In the genomic region with DNA sequence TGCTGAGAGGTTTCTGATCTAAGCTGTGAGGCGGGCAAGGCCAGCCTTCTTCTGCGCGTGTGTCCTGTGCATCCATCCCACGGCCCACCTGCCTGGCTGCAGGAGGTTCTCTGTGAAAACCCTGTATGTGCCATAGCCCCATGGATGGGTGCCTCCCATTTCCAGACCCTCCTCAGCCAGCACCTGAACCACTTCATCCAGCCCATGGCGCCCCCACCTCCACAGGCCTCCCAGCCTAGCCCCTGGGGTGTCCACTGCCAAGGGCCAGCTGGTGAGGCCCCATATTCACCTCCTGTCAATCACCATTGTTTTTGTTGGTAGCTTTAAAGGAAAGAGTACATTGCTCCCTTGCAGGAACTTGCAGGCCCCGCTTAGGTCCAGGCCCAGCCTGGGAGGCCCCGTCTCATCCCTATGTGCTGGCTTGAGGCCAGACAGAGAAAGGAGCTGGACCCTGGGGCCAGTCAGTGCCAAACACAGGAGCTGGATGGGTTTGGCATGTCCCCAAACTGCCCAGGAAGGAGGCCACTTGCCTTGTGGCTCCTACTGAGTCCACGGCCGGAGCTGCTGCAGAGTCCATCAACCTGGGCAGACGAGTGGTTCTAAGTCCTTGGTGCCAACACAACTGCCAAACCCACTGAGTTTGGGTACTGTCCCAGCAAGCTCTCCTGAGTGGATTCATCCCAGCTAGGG, we compare ENCODE assay signal across 12 mouse cellular contexts. TPM values are rescaled to one million over a fixed set of nuclear protein-coding genes. Genes with fewer than 3 reads are reported as not detected.
DNase-seq lines count a peak whose midpoint lies in the region; ATAC-seq and TF ChIP-seq lines count a peak whose summit lies in the region.
"Had no signal": no experiment of that assay in that cellular context is flagged by ENCODE, and none has a peak within 500 bp of the region (broad histone marks: within the 10 kb centered on the region; RNA-seq: fewer than 3 reads in every experiment).

No protein-coding gene starts in this region.

- H3K4me1 ChIP-seq in hindbrain, postnatal 0 days (ENCODE audit: insufficient read depth, low read length): no peaks in the 10 kb centered on the region
- H3K4me1 ChIP-seq in hindbrain, embryonic 14.5 days (replicated peaks; ENCODE audit: control insufficient read depth, insufficient read depth, low read length): peaks cover 13% of the 10 kb centered on the region; the same call in 1 of the 2 replicates
- H3K4me1 ChIP-seq in midbrain, embryonic 14.5 days (ENCODE audit: control insufficient read depth, insufficient read depth, low read length): peaks cover 9% of the 10 kb centered on the region
- peaks cover 14% of the 10 kb centered on the region for H3K4me1 ChIP-seq in midbrain, embryonic 15.5 days
- H3K4me1 ChIP-seq: liver, embryonic 12.5 days had no signal

- H3K9me3 ChIP-seq in hindbrain, postnatal 0 days (ENCODE audit: low read length): no peaks in the 10 kb centered on the region
- H3K9me3 ChIP-seq in hindbrain, embryonic 14.5 days (ENCODE audit: control insufficient read depth, low read length): no peaks in the 10 kb centered on the region
- H3K9me3 ChIP-seq in midbrain, embryonic 14.5 days (ENCODE audit: control insufficient read depth, low read length): no peaks in the 10 kb centered on the region
- H3K9me3 ChIP-seq in midbrain, embryonic 15.5 days: no peaks in the 10 kb centered on the region
- H3K9me3 ChIP-seq: liver, embryonic 12.5 days had no signal

- peak; percentile 19 for DNase-seq in gastrocnemius, postnatal 10 days
- no peak for DNase-seq in gastrocnemius, postnatal 25 days
- peak; percentile 34 for DNase-seq in hindbrain, postnatal 0 days (ENCODE audit: low spot score)
- no peak for DNase-seq in hindbrain, embryonic 14.5 days (ENCODE audit: low spot score)
- peak; percentile 13 for DNase-seq in midbrain, embryonic 14.5 days
- DNase-seq in cerebellum, postnatal 10 days: peak; percentile 59 to 67
- DNase-seq: lung, postnatal 10 days had no signal

- 0 out of 2 replicates have a peak overlapping the region, but pooled peaks have one; percentile 17 for H3K9ac ChIP-seq in hindbrain, postnatal 0 days (replicated peaks; ENCODE audit: low read length)
- no peak overlapping the region for H3K9ac ChIP-seq in hindbrain, embryonic 14.5 days
- H3K9ac ChIP-seq in midbrain, embryonic 14.5 days (replicated peaks; ENCODE audit: low read length): no peak overlapping the region
- H3K9ac ChIP-seq in midbrain, embryonic 15.5 days: no peak overlapping the region
- H3K9ac ChIP-seq: liver, embryonic 12.5 days had no signal

- H3K27ac ChIP-seq in hindbrain, postnatal 0 days: no peak overlapping the region
- no peak overlapping the region for H3K27ac ChIP-seq in hindbrain, embryonic 14.5 days
- no peak overlapping the region for H3K27ac ChIP-seq in midbrain, embryonic 14.5 days (replicated peaks; ENCODE audit: low read depth, low read length)
- H3K27ac ChIP-seq in midbrain, embryonic 15.5 days: no peak overlapping the region
- H3K27ac ChIP-seq: liver, embryonic 12.5 days had no signal

- H3K4me3 ChIP-seq in hindbrain, postnatal 0 days (ENCODE audit: low read length): no peak overlapping the region
- no peak overlapping the region for H3K4me3 ChIP-seq in hindbrain, embryonic 14.5 days (replicated peaks; ENCODE audit: low read length)
- no peak overlapping the region for H3K4me3 ChIP-seq in midbrain, embryonic 14.5 days (replicated peaks; ENCODE audit: low read depth, low read length)
- H3K4me3 ChIP-seq in midbrain, embryonic 15.5 days: no peak overlapping the region
- H3K4me3 ChIP-seq: liver, embryonic 12.5 days had no signal

- no peak for TF ChIP-seq CTCF in hindbrain, postnatal 0 days (IDR thresholded peaks at IDR 0.05; ENCODE audit: low read depth)

- no peaks in the 10 kb centered on the region for H3K27me3 ChIP-seq in hindbrain, postnatal 0 days (ENCODE audit: insufficient read depth, low read length)
- H3K27me3 ChIP-seq in hindbrain, embryonic 14.5 days (ENCODE audit: control insufficient read depth, insufficient read depth, low read length): no peaks in the 10 kb centered on the region
- H3K27me3 ChIP-seq in midbrain, embryonic 14.5 days (ENCODE audit: control insufficient read depth, insufficient read depth, low read length): no peaks in the 10 kb centered on the region
- H3K27me3 ChIP-seq in midbrain, embryonic 15.5 days (replicated peaks): no peaks in the 10 kb centered on the region
- H3K27me3 ChIP-seq: liver, embryonic 12.5 days; Patski had no signal

- no peak overlapping the region for H3K4me2 ChIP-seq in hindbrain, postnatal 0 days (ENCODE audit: low read depth, low read length)
- H3K4me2 ChIP-seq in hindbrain, embryonic 14.5 days (replicated peaks): no peak overlapping the region
- H3K4me2 ChIP-seq in midbrain, embryonic 14.5 days (ENCODE audit: low read length): no peak overlapping the region
- no peak overlapping the region for H3K4me2 ChIP-seq in midbrain, embryonic 15.5 days
- H3K4me2 ChIP-seq: liver, embryonic 12.5 days had no signal

- H3K36me3 ChIP-seq in hindbrain, postnatal 0 days (ENCODE audit: insufficient read depth, low read length): peaks cover 6% of the 10 kb centered on the region; the same call in 1 of the 2 replicates
- H3K36me3 ChIP-seq in hindbrain, embryonic 14.5 days (replicated peaks; ENCODE audit: control insufficient read depth, insufficient read depth): peaks cover 44% of the 10 kb centered on the region
- H3K36me3 ChIP-seq in midbrain, embryonic 14.5 days (ENCODE audit: control insufficient read depth, insufficient read depth, low read length): peaks cover 42% of the 10 kb centered on the region
- H3K36me3 ChIP-seq in midbrain, embryonic 15.5 days (replicated peaks): peaks cover 18% of the 10 kb centered on the region; the same call in 1 of the 2 replicates

- WGBS in hindbrain, postnatal 0 days: 63% methylated on average over 10 of the region's 10 CpGs
- 82% methylated on average over 10 of the region's 10 CpGs for WGBS in hindbrain, embryonic 14.5 days
- WGBS in midbrain, embryonic 14.5 days: 87% methylated on average over 10 of the region's 10 CpGs
- 80% methylated on average over 10 of the region's 10 CpGs for WGBS in midbrain, embryonic 15.5 days

- no peak for ATAC-seq in hindbrain, postnatal 0 days
- no peak for ATAC-seq in hindbrain, embryonic 14.5 days (ENCODE audit: low FRiP score)
- ATAC-seq in midbrain, embryonic 14.5 days (ENCODE audit: low FRiP score, low TSS enrichment): no peak
- ATAC-seq in midbrain, embryonic 15.5 days (replicated peaks): no peak
- ATAC-seq in megakaryocyte-erythroid progenitor cell, adult 5-6 weeks (replicated peaks; ENCODE audit: low FRiP score, low TSS enrichment, poor library complexity, severe bottlenecking): no peak
- ATAC-seq: inflammation-experienced regulatory T-cells, adult 6 months; liver, embryonic 12.5 days; Patski had no signal

RNA-seq across cellular contexts. Expression of a gene that starts 15.4 kb away (rescaled TPM):
- total RNA-seq in gastrocnemius, postnatal 10 days (2021): 1 to 10 TPM; 7.3 to 9.1 TPM
- 1 to 10 TPM; 3.5 to 3.9 TPM for total RNA-seq in gastrocnemius, postnatal 25 days (2021)
- 10.5 and 14.5 TPM in 2 replicates for total RNA-seq in hindbrain, postnatal 0 days (2014; rRNA removed)
- 9.4 and 10.8 TPM in 2 replicates for polyA plus RNA-seq in hindbrain, postnatal 0 days (2015; fragmentation: Nextera tagmentation; extraction: Ambion mirVana)
- 7.1 and 7.9 TPM in 2 replicates for polyA plus RNA-seq in hindbrain, embryonic 14.5 days (2014; fragmentation: Nextera tagmentation; extraction: Ambion mirVana)
- 3.3 and 6.0 TPM in 2 replicates for polyA plus RNA-seq in midbrain, embryonic 14.5 days (2014; fragmentation: Nextera tagmentation; extraction: Ambion mirVana)
- polyA plus RNA-seq in midbrain, embryonic 15.5 days (2015; fragmentation: Nextera tagmentation; extraction: Ambion mirVana): 7.3 and 8.6 TPM in 2 replicates
- total RNA-seq in megakaryocyte-erythroid progenitor cell, adult 5-6 weeks (2014; fragmentation: Nextera tagmentation): 1.2 TPM in 1 of 2 replicates, not detected in the other
- 0.14 and 0.46 TPM in 2 replicates for total RNA-seq in megakaryocyte-erythroid progenitor cell, adult 5-6 weeks (2017)

RNA-seq across cellular contexts. Expression of a gene that starts 24.8 kb away (rescaled TPM):
- 10 to 100 TPM; 11.2 to 12.6 TPM for total RNA-seq in gastrocnemius, postnatal 10 days (2021)
- 1 to 10 TPM; 8.8 to 9.1 TPM for total RNA-seq in gastrocnemius, postnatal 25 days (2021)
- total RNA-seq in hindbrain, postnatal 0 days (2014; rRNA removed): 118 and 123 TPM in 2 replicates
- polyA plus RNA-seq in hindbrain, postnatal 0 days (2015; fragmentation: Nextera tagmentation; extraction: Ambion mirVana): 34.0 and 39.0 TPM in 2 replicates
- 39.5 and 41.9 TPM in 2 replicates for polyA plus RNA-seq in hindbrain, embryonic 14.5 days (2014; fragmentation: Nextera tagmentation; extraction: Ambion mirVana)
- polyA plus RNA-seq in midbrain, embryonic 14.5 days (2014; fragmentation: Nextera tagmentation; extraction: Ambion mirVana): 31.7 and 33.7 TPM in 2 replicates
- 51.0 and 53.7 TPM in 2 replicates for polyA plus RNA-seq in midbrain, embryonic 15.5 days (2015; fragmentation: Nextera tagmentation; extraction: Ambion mirVana)
- total RNA-seq in megakaryocyte-erythroid progenitor cell, adult 5-6 weeks (2014; fragmentation: Nextera tagmentation): 0.07 and 2.0 TPM in 2 replicates
- total RNA-seq in megakaryocyte-erythroid progenitor cell, adult 5-6 weeks (2017): 0.11 and 20.5 TPM in 2 replicates

RNA-seq across cellular contexts. Expression of a gene that starts 57.4 kb away (rescaled TPM):
- 10 to 100 TPM; 12.2 to 18.6 TPM for total RNA-seq in gastrocnemius, postnatal 10 days (2021)
- total RNA-seq in gastrocnemius, postnatal 25 days (2021): 10 to 100 TPM in 1 of 2 experiments, 1 to 10 TPM in 1; 4.9 to 11.8 TPM
- total RNA-seq in hindbrain, postnatal 0 days (2014; rRNA removed): 7.7 and 12.1 TPM in 2 replicates
- polyA plus RNA-seq in hindbrain, postnatal 0 days (2015; fragmentation: Nextera tagmentation; extraction: Ambion mirVana): 3.3 and 3.6 TPM in 2 replicates
- polyA plus RNA-seq in hindbrain, embryonic 14.5 days (2014; fragmentation: Nextera tagmentation; extraction: Ambion mirVana): 1.9 and 2.5 TPM in 2 replicates
- polyA plus RNA-seq in midbrain, embryonic 14.5 days (2014; fragmentation: Nextera tagmentation; extraction: Ambion mirVana): 0.62 and 0.75 TPM in 2 replicates
- polyA plus RNA-seq in midbrain, embryonic 15.5 days (2015; fragmentation: Nextera tagmentation; extraction: Ambion mirVana): 1.1 and 1.3 TPM in 2 replicates
- not detected in 2 replicates for total RNA-seq in megakaryocyte-erythroid progenitor cell, adult 5-6 weeks (2014; fragmentation: Nextera tagmentation)
- total RNA-seq in megakaryocyte-erythroid progenitor cell, adult 5-6 weeks (2017): not detected in 2 replicates
- polyA plus RNA-seq: inflammation-experienced regulatory T-cells, adult 6 months had no signal

Comparison
In these comparisons a context has a peak if more than half of its experiments do, and no peak if none do; other contexts are left out.
1. DNase-seq: peak in gastrocnemius, postnatal 10 days (single experiment), hindbrain, postnatal 0 days (single experiment), midbrain, embryonic 14.5 days (single experiment) and cerebellum, postnatal 10 days (2 of 2); none in gastrocnemius, postnatal 25 days (single experiment) and hindbrain, embryonic 14.5 days (single experiment).